Mouse (Mus musculus): ENCODE data around the gene Nenf.

GRCm38 (mm10) chr1:191350355-191350754 lies 32.4 kb upstream of the Nenf start:
- TF ChIP-seq POLR2A (IDR thresholded peaks at IDR 0.05; ENCODE audit: control insufficient read depth, low read depth, low read length) (no peak), CTCF (IDR thresholded peaks at IDR 0.05; ENCODE audit: control insufficient read depth, insufficient read depth, insufficient replicate concordance, low read depth, low read length) (no peak)
